Mouse (Mus musculus) regulatory T cell (primary cell): ENCODE measurements around the gene Gm11549.

Source experiments
- in situ Hi-C: fragments of 300-600 bp; cut with MboI, MseI; formaldehyde crosslinking; loops from one replicate; pipeline ENCODE4 v1.15.1; 2025; ENCODE audit warnings: high pct_unique_total_duplicates

Gm11549 gene

GRCm38 (mm10) chr3:36482940-36483339 lies 38.7 kb downstream of the Gm11549 start:
- in situ Hi-C loops = no loop called here

- in situ Hi-C loops = no loop called here
These were observed 39.8 kb downstream of the Gm11549 start for GRCm38 (mm10) chr3:36481776-36482193.

GRCm38 (mm10) chr3:36480486-36480885 lies 41.1 kb downstream of the Gm11549 start:
- in situ Hi-C loops = no loop called here

GRCm38 (mm10) chr3:36478776-36479175 lies 42.8 kb downstream of the Gm11549 start:
- in situ Hi-C loops = no loop called here

- in situ Hi-C loops = no loop called here
These were observed 45.1 kb downstream of the Gm11549 start for GRCm38 (mm10) chr3:36476261-36477155.

- in situ Hi-C loops = no loop called here
These were observed 46.0 kb downstream of the Gm11549 start, which contains the start of the genes Anxa5 and 1810062G17Rik for GRCm38 (mm10) chr3:36475532-36476087. Gene Anxa5, minus strand, starts transcription at chr3:36475894. Gene 1810062G17Rik, plus strand, starts transcription at chr3:36475937.

GRCm38 (mm10) chr3:36474938-36475483 lies 46.6 kb downstream of the Gm11549 start:
- in situ Hi-C loops = no loop called here

- in situ Hi-C loops = no loop called here
These were observed 47.2 kb downstream of the Gm11549 start for GRCm38 (mm10) chr3:36474421-36474820.

- in situ Hi-C loops = no loop called here
These were observed 48.4 kb downstream of the Gm11549 start for GRCm38 (mm10) chr3:36473222-36473621.

- in situ Hi-C loops = no loop called here
These were observed 49.8 kb downstream of the Gm11549 start for GRCm38 (mm10) chr3:36471856-36472255.

- in situ Hi-C loops = loop anchor here (10.0 kb wide), 1 partner anchor 1376 kb away; no protein-coding TSS in a partner anchor
These were observed 52.7 kb downstream of the Gm11549 start for GRCm38 (mm10) chr3:36468871-36469270.

GRCm38 (mm10) chr3:36467632-36468031 lies 54.0 kb downstream of the Gm11549 start:
- in situ Hi-C loops = loop anchor here (10.0 kb wide), 1 partner anchor 1377 kb away; no protein-coding TSS in a partner anchor

GRCm38 (mm10) chr3:36465538-36465937 lies 56.1 kb downstream of the Gm11549 start:
- in situ Hi-C loops = loop anchor here (10.0 kb wide), 1 partner anchor 1379 kb away; no protein-coding TSS in a partner anchor
